Mouse (Mus musculus): Measurements from ENCODE around the gene Camta1.

Camta1 gene

DNA sequence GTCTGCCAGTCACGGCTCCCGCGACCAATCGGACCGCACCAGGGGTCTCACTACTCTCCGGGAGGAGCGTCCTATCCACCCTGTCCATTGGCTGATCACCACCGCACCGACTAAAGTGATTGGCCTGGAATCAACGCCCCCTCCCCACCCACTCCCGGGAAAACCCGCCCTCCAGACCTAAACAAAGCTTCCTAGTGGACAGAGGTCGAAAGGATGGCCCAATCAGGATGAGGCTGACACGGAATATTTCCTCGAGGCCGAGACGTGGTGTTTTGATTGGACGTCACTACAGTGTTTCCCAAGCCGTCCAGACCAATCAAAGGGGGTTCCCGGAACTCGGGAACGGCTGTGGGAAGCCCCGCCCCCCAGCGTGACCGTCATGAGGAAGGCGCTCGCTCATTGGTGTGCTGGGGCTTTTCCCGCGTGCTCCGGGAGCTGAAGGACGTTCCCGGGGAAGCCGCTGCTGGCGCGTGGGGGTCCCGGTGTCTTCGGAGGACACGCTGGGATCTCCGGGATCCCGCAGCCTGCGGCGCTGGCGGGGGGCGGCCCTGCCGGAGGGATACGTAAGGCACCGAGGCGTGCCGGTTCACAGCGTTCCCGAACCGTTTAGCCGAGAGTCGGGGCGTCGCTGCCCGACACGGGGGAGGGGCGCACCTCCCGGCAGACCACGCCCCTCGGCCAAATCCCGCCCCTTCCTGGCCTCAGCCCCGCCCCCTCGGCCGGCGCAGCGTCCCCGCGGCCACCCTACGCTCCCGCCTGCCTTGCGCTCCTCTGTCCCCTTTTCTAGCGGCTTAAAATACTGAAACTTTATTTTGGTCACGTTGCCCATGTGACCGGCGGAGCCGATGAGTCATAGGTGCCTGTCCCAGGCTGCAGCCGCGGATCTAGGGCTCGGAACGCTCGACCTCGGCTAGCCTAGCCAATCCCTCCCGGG, at the start of gene Camta1:
Gene Camta1 (minus strand): TSS at position 71 of the 934 bp plus-strand sequence.
- peak; percentile 99 to 100 for DNase-seq

GRCm38 (mm10) chr4:151908809-151909208, 47.1 kb upstream of the Camta1 start:
- DNase-seq: no peak

- DNase-seq: no peak
These were observed 46.1 kb upstream of the Camta1 start for GRCm38 (mm10) chr4:151907577-151908343.

DNA sequence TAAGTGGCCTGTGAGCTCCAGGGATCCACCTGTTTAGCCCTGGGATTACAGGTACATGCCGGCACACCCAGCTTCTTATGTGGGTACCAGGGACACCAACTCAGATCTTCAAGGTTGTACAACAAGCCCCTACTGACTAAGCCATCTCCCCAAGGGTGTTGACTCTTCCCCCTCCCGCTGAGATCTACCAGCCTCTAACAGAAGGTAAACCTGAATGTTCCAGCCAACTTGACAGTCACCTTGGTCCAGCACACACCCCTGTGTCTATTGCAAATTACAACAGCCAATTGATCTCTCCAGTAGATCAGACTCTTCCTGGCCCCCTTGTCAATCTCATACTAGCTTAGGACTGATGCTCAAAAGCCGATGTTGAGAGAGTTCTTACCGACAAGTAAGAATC, 43.9 kb upstream of the Camta1 start:
- DNase-seq: no peak

DNA sequence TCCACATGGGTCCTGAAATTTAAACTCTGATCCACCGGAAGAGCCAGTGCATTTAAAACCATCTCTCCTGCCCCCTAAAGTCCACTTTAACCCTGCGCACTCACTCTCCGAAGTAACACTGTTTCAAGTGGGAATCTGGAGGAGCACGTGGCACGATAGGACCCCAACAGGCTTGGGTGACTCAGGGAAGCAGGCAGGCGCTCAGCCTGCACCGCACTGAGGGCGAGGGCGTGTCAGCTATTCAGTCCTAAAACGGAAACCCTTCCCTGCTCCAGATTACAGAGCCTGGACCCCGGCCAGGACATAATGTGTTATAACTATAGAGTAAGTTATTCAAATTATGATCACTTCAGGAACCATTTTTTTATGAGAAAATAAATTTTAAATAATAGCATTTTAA, 42.4 kb upstream of the Camta1 start:
- peak; percentile 43 to 62 for DNase-seq

DNA sequence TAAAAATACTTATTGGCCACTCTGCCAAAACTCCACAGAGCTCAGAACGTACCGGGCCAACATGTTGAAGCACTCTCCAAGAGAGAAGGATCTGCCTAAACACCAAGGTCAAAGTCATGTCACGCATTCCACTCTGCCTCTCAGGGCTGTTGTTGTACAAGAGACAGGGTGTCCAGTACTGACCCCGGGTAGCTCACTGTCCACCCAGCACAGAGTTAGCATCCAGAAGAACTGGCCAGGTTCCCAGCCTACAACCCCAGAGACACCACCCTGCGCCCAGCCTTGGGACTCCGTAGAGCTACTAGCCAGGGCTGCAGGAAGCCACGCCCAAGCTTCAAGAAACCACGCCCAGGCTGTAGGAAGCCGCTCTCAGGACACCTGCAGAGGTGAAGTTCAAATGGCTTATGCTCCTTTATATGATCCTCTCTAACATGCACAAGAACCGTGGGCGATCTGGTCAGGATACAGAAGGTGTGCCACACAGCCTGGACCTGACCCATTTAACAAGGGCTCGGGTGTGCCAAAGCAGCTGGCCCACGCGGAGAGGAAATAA, 41.1 kb upstream of the Camta1 start:
- peak; percentile 51 to 69 for DNase-seq

DNA sequence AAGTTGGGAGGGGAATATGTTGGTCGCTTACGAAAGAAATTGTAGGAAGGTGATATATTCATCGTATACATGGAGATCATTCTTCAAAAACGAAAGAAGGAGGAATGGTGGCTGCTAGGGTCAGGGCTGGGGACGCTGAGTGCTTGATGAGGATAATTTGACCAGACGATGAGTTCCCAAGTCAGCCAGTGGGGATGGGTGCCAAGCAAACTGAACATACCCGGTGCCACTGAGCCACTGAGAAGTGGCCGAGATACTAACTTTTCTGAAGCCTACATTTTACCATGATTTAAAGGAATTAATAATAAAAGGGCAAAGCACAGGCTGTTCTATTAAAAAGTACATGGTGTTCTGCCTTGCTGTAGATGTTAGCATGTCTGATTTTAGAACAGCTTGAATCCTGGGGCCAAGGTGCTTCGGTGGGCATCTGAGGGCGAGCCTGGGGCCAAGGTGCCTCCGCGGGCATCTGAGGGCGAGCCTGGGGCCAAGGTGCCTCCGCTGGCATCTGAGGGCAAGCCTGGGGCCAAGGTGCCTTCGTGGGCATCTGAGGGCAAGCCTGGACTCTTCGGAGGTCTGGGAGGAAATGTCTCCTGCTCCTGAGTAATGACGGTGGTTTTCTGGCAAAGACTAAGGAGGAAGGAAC, 40.5 kb upstream of the Camta1 start:
- DNase-seq: peak in 1 of 2 experiments; percentile 6

- no peak for DNase-seq
These were observed 39.7 kb upstream of the Camta1 start for GRCm38 (mm10) chr4:151901422-151901821.

DNA sequence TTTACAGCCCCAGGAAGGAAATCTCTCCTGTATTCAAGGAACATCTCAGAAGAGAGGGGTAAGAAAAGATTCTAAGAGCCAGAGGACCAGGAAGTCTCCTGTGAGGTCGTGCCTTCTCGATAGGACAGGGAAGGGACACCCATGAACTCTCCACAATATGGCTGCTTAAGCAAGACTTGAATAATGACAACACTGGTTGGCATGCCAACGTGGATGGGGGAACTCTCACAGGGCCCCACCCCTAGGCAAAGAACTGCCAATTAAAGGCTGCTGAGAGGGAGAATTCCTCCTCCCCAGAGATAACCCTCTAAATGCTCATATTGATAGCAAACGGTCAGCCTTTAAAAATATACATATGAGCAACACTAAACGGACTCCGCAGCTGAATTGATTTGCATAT, 39.1 kb upstream of the Camta1 start:
- DNase-seq: no peak

GRCm38 (mm10) chr4:151899707-151900384, 38.2 kb upstream of the Camta1 start:
- DNase-seq: peak in 1 of 2 experiments; percentile 9

DNA sequence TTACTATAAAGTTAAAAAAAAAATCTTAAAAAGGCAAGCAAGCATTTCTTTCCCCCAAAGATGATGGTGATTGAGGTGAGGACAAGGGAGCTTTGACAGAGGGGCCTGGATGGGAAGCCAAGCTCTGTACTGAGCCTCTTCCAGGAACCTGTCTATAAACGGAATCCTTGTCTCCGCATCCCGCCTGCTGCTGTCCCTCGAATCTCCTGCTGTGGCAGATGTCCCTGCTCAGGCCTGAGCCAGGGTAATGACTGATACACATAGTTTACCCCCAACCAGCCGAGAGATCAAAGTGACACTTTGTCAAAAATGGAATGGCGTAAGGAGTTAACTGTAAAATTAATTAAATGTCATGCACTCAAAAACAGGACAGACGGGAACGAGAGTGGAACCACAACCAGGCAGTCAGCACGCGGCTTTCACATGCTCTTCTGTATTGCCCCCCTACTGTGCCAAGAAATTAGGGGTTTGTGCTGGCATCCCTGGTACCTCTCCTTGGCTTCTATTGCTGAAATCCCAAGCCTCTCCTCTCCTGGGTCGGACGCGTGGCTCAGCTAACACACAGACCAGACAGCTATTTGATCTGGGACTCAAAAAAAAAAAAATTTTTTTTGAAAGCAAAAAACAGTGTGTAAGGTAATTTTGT, 37.0 kb upstream of the Camta1 start:
- DNase-seq: no peak

GRCm38 (mm10) chr4:151897069-151897617, 35.5 kb upstream of the Camta1 start:
- no peak for DNase-seq

GRCm38 (mm10) chr4:151895624-151896023, 33.9 kb upstream of the Camta1 start:
- no peak for DNase-seq

GRCm38 (mm10) chr4:151894926-151895325, 33.2 kb upstream of the Camta1 start:
- DNase-seq: no peak

DNA sequence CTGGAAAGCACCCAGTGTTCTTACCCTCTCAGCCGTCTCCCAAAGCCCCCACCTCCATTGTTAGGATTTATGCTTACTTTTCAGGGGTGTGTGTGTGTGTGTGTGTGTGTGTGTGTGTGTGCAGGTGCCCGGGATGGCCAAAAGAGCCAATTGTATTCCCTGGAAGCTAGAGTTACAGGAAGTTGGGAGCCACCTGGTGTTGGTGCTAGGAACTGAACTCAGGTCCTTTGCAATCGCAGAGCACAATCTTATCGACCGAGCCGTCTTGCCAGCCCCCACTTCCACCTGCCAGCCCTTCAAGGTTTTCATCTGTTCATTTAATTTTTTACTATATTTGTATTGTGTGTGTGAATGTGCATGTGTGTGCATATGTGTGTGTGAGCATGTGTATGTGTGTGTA, 31.6 kb upstream of the Camta1 start:
- no peak for DNase-seq

- DNase-seq: no peak
These were observed 19.9 kb upstream of the Camta1 start for GRCm38 (mm10) chr4:151881590-151881989.

GRCm38 (mm10) chr4:151880044-151880690, 18.5 kb upstream of the Camta1 start:
- no peak for DNase-seq

- no peak for DNase-seq
These were observed 14.7 kb upstream of the Camta1 start for GRCm38 (mm10) chr4:151876400-151876799.

- no peak for DNase-seq
These were observed 1.8 kb upstream of the Camta1 start for GRCm38 (mm10) chr4:151863511-151863910.

DNA sequence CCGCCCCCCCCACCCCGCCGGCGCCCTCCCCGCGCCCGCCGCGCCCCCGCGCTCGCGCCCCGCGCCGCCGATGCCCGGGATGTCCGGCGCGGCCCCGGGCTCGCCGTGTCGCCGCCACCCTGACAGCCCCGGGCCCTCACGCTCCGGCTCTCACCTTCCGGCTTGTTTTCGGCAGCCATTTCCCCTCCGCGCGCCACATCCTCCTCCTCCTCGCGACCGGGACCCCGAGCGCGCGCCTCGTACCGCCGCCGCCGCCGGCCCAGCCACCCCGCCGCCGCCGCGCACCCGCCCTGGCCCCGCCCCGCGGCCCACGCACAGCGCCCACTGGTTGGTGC, 238 bp downstream of the Camta1 start:
- DNase-seq: no peak
